Comparison of ENCODE assay signal across 13 mouse cellular contexts in genomic region chr13:31622371-31622770, GRCm38 (mm10). TPM values are rescaled to one million over a fixed set of nuclear protein-coding genes. Genes with fewer than 3 reads are reported as not detected.
"Had no signal": no experiment of that assay in that cellular context is flagged by ENCODE, and none has a peak within 500 bp of the region (broad histone marks: within the 10 kb centered on the region; RNA-seq: fewer than 3 reads in every experiment).

No protein-coding gene starts in this region.

- H3K9ac ChIP-seq: liver, embryonic 15.5 days; neural tube, embryonic 12.5 days had no signal

- H3K4me2 ChIP-seq: liver, embryonic 11.5 days; liver, embryonic 15.5 days; neural tube, embryonic 12.5 days had no signal

- DNase-seq: kidney, adult 8-10 months; kidney, postnatal 25 days; lung, adult 2 months; lung, postnatal 10 days; midbrain, embryonic 14.5 days; right cerebral cortex, postnatal 14 days; thymus, postnatal 4 days had no signal

- H3K36me3 ChIP-seq: liver, embryonic 15.5 days; neural tube, embryonic 12.5 days had no signal

- H3K4me3 ChIP-seq: liver, embryonic 15.5 days; neural tube, embryonic 12.5 days had no signal

- H3K27ac ChIP-seq: liver, embryonic 15.5 days; macrophage; neural tube, embryonic 12.5 days had no signal

- H3K9me3 ChIP-seq: liver, embryonic 15.5 days; neural tube, embryonic 12.5 days had no signal

RNA-seq across cellular contexts. Expression of gene Foxf2, which starts 3.2 kb away (rescaled TPM):
- total RNA-seq: monocyte, adult 5-6 weeks; neutrophil, adult 5-6 weeks had no signal
- polyA plus RNA-seq: macrophage had no signal
